Mouse (Mus musculus) hindbrain, embryonic 10.5 days (tissue): ENCODE measurements around the gene Kcnip1. TPM values are rescaled to one million over a fixed set of nuclear protein-coding genes. Genes with fewer than 3 reads are reported as not detected.

ENCODE experiments used
- DNase-seq: peaks from one replicate; pipeline ENCODE4 v3.0.0-alpha.2; 2017; ENCODE audit warnings: low spot score
- H3K27ac ChIP-seq: fragments of 300-500 bp; sonication (generic); 2 replicates; pipeline ENCODE4 v1.5.1; 2016; ENCODE audit warnings: mild to moderate bottlenecking, moderate library complexity
- H3K27me3 ChIP-seq: fragments of 300-500 bp; sonication (generic); 2 replicates; pipeline ENCODE4 v1.6.1; 2016; ENCODE audit warnings: mild to moderate bottlenecking; ENCODE audit not compliant: poor library complexity, insufficient read depth, severe bottlenecking
- H3K36me3 ChIP-seq: fragments of 300-500 bp; sonication (generic); 2 replicates; pipeline ENCODE4 v1.6.1; 2016; ENCODE audit warnings: mild to moderate bottlenecking, moderate library complexity
- H3K4me1 ChIP-seq: fragments of 300-500 bp; sonication (generic); replicated peaks from 2 replicates; pipeline ENCODE4 v1.6.1; 2016; ENCODE audit warnings: mild to moderate bottlenecking
- H3K4me3 ChIP-seq: fragments of 300-500 bp; sonication (generic); 2 replicates; pipeline ENCODE4 v1.5.1; 2016; ENCODE audit warnings: mild to moderate bottlenecking, moderate library complexity
- H3K9me3 ChIP-seq: fragments of 300-500 bp; sonication (generic); 2 replicates; pipeline ENCODE4 v1.6.1; 2016; ENCODE audit warnings: mild to moderate bottlenecking, moderate library complexity
- WGBS: fragments of 180-500 bp; shearing (Covaris S2); methylation state at CpG from one replicate; pipeline ENCODE4 v1.1.7; 2016; 5-methylcytosine and 5-hydroxymethylcytosine counted together
- polyA plus RNA-seq: library from polyadenylated mRNA; unstranded; fragments of >200 nt; fragmentation: Nextera tagmentation; extraction: Ambion mirVana; gene quantifications from 2 replicates; pipeline ENCODE4 v1.2.1, GENCODE M21; 2016

Gene Kcnip1
- polyA plus RNA-seq, 1 experiment from 2014 or later: 9.5 TPM

- no peak for DNase-seq
- H3K4me3 ChIP-seq: no peak overlapping the region
- no peaks in the 10 kb centered on the region for H3K9me3 ChIP-seq
- H3K27ac ChIP-seq: no peak overlapping the region
- 0 out of 2 replicates have a peak, but pooled peaks cover 3% of the 10 kb centered on the region for H3K4me1 ChIP-seq
- H3K36me3 ChIP-seq: no peaks in the 10 kb centered on the region
- 81% methylated on average over 12 of the region's 12 CpGs for WGBS
- no peaks in the 10 kb centered on the region for H3K27me3 ChIP-seq
These were observed 16.6 kb upstream of the Kcnip1 start for GRCm38 (mm10) chr11:34009316-34010087.

- H3K27me3 ChIP-seq: no peaks in the 10 kb centered on the region
- H3K9me3 ChIP-seq: no peaks in the 10 kb centered on the region
- H3K27ac ChIP-seq: no peak overlapping the region
- H3K4me1 ChIP-seq: 0 out of 2 replicates have a peak, but pooled peaks cover 3% of the 10 kb centered on the region
- no peak overlapping the region for H3K4me3 ChIP-seq
- 55% methylated on average over 9 of the region's 9 CpGs for WGBS
- H3K36me3 ChIP-seq: no peaks in the 10 kb centered on the region
- peak; percentile 47 for DNase-seq
These were observed 15.8 kb upstream of the Kcnip1 start for GRCm38 (mm10) chr11:34008702-34009101.

- no peak for DNase-seq
- Histone ChIP-seq H3K4me3 (no peak overlapping the region), H3K9me3 (no peaks in the 10 kb centered on the region), H3K27ac (no peak overlapping the region), H3K4me1 (0 out of 2 replicates have a peak, but pooled peaks cover 3% of the 10 kb centered on the region), H3K36me3 (no peaks in the 10 kb centered on the region), H3K27me3 (no peaks in the 10 kb centered on the region)
- 87% methylated on average over 11 of the region's 11 CpGs for WGBS
These were observed 15.3 kb upstream of the Kcnip1 start for GRCm38 (mm10) chr11:34008214-34008613.

- H3K4me3 ChIP-seq: no peak overlapping the region
- DNase-seq: no peak
- H3K27ac ChIP-seq: no peak overlapping the region
- no peaks in the 10 kb centered on the region for H3K9me3 ChIP-seq
- H3K4me1 ChIP-seq: 0 out of 2 replicates have a peak, but pooled peaks cover 3% of the 10 kb centered on the region
- no peaks in the 10 kb centered on the region for H3K36me3 ChIP-seq
- WGBS: 94% methylated on average over 2 of the region's 2 CpGs
- no peaks in the 10 kb centered on the region for H3K27me3 ChIP-seq
These were observed 14.7 kb upstream of the Kcnip1 start for GRCm38 (mm10) chr11:34007616-34008015.

GRCm38 (mm10) chr11:34002593-34002965 is 9.6 kb upstream of the Kcnip1 start:
- Histone ChIP-seq H3K36me3 (no peaks in the 10 kb centered on the region), H3K27me3 (no peaks in the 10 kb centered on the region), H3K27ac (no peak overlapping the region), H3K9me3 (no peaks in the 10 kb centered on the region), H3K4me1 (0 out of 2 replicates have a peak, but pooled peaks cover 4% of the 10 kb centered on the region), H3K4me3 (no peak overlapping the region)
- DNase-seq: no peak
- 74% methylated on average over 5 of the region's 5 CpGs for WGBS

- no peaks in the 10 kb centered on the region for H3K36me3 ChIP-seq
- no peak overlapping the region for H3K4me3 ChIP-seq
- H3K4me1 ChIP-seq: 0 out of 2 replicates have a peak, but pooled peaks cover 4% of the 10 kb centered on the region
- H3K9me3 ChIP-seq: no peaks in the 10 kb centered on the region
- no peak overlapping the region for H3K27ac ChIP-seq
- WGBS: 16% methylated on average over 5 of the region's 5 CpGs
- H3K27me3 ChIP-seq: no peaks in the 10 kb centered on the region
- DNase-seq: peak; percentile 50
These were observed 9.1 kb upstream of the Kcnip1 start for GRCm38 (mm10) chr11:34001938-34002592.

GRCm38 (mm10) chr11:34000416-34000815 is 7.5 kb upstream of the Kcnip1 start:
- DNase-seq: no peak
- Histone ChIP-seq H3K36me3 (no peaks in the 10 kb centered on the region), H3K9me3 (no peaks in the 10 kb centered on the region), H3K27me3 (no peaks in the 10 kb centered on the region), H3K4me3 (no peak overlapping the region), H3K4me1 (0 out of 2 replicates have a peak, but pooled peaks cover 4% of the 10 kb centered on the region), H3K27ac (no peak overlapping the region)
- 86% methylated on average over 3 of the region's 3 CpGs for WGBS

GRCm38 (mm10) chr11:33998244-33998643 is 5.3 kb upstream of the Kcnip1 start:
- no peak overlapping the region for H3K27ac ChIP-seq
- 55% methylated on average over 10 of the region's 10 CpGs for WGBS
- H3K4me1 ChIP-seq: peaks cover 4% of the 10 kb centered on the region; the same call in 1 of the 2 replicates
- H3K9me3 ChIP-seq: no peaks in the 10 kb centered on the region
- no peak for DNase-seq
- H3K4me3 ChIP-seq: no peak overlapping the region
- H3K27me3 ChIP-seq: 0 out of 2 replicates have a peak, but pooled peaks cover 4% of the 10 kb centered on the region
- H3K36me3 ChIP-seq: no peaks in the 10 kb centered on the region

GRCm38 (mm10) chr11:33993496-33993895 is 544 bp upstream of the Kcnip1 start:
- Histone ChIP-seq H3K27me3 (peaks cover 9% of the 10 kb centered on the region; the same call in 1 of the 2 replicates), H3K4me1 (peaks cover 23% of the 10 kb centered on the region), H3K36me3 (no peaks in the 10 kb centered on the region), H3K4me3 (no peak overlapping the region), H3K9me3 (no peaks in the 10 kb centered on the region), H3K27ac (no peak overlapping the region)
- 61% methylated on average over 5 of the region's 5 CpGs for WGBS
- no peak for DNase-seq

GRCm38 (mm10) chr11:33990002-33990401 is 3.0 kb downstream of the Kcnip1 start:
- Histone ChIP-seq H3K27ac (no peak overlapping the region), H3K4me3 (no peak overlapping the region), H3K9me3 (no peaks in the 10 kb centered on the region), H3K4me1 (peaks cover 18% of the 10 kb centered on the region), H3K36me3 (no peaks in the 10 kb centered on the region), H3K27me3 (peaks cover 9% of the 10 kb centered on the region; the same call in 1 of the 2 replicates)
- 84% methylated on average over 5 of the region's 5 CpGs for WGBS
- no peak for DNase-seq

- Histone ChIP-seq H3K4me1 (0 out of 2 replicates have a peak, but pooled peaks cover 1% of the 10 kb centered on the region), H3K36me3 (no peaks in the 10 kb centered on the region), H3K4me3 (no peak overlapping the region), H3K27ac (no peak overlapping the region), H3K27me3 (no peaks in the 10 kb centered on the region), H3K9me3 (no peaks in the 10 kb centered on the region)
- 88% methylated on average over 2 of the region's 2 CpGs for WGBS
- DNase-seq: no peak
These were observed 6.4 kb downstream of the Kcnip1 start for GRCm38 (mm10) chr11:33986525-33986924.

GRCm38 (mm10) chr11:33980146-33980545 is 12.8 kb downstream of the Kcnip1 start:
- 71% methylated on average over 4 of the region's 4 CpGs for WGBS
- no peaks in the 10 kb centered on the region for H3K4me1 ChIP-seq
- H3K36me3 ChIP-seq: no peaks in the 10 kb centered on the region
- no peak overlapping the region for H3K4me3 ChIP-seq
- no peak overlapping the region for H3K27ac ChIP-seq
- no peaks in the 10 kb centered on the region for H3K9me3 ChIP-seq
- no peak for DNase-seq
- H3K27me3 ChIP-seq: no peaks in the 10 kb centered on the region

- H3K4me3 ChIP-seq: no peak overlapping the region
- 82% methylated on average over 2 of the region's 2 CpGs for WGBS
- no peak overlapping the region for H3K27ac ChIP-seq
- DNase-seq: no peak
- H3K4me1 ChIP-seq: no peaks in the 10 kb centered on the region
- H3K36me3 ChIP-seq: no peaks in the 10 kb centered on the region
- H3K9me3 ChIP-seq: no peaks in the 10 kb centered on the region
- no peaks in the 10 kb centered on the region for H3K27me3 ChIP-seq
These were observed 17.8 kb downstream of the Kcnip1 start for GRCm38 (mm10) chr11:33975121-33975520.
